Mouse (Mus musculus) MEL-GATA-1-ER (cell line): ENCODE results near the gene Hist1h2bb.

ENCODE experiments used
- DNase-seq: peaks from one replicate; pipeline ENCODE4 v3.0.0-alpha.2; 2012; ENCODE audit warnings: low read depth; ENCODE audit errors: extremely low read depth

Gene Hist1h2bb

GRCm38 (mm10) chr13:23728472-23729191 is 17.9 kb upstream of the Hist1h2bb start:
- no peak for DNase-seq

- no peak for DNase-seq
Observed at GRCm38 (mm10) chr13:23729192-23729525, 17.4 kb upstream of the Hist1h2bb start.

DNA sequence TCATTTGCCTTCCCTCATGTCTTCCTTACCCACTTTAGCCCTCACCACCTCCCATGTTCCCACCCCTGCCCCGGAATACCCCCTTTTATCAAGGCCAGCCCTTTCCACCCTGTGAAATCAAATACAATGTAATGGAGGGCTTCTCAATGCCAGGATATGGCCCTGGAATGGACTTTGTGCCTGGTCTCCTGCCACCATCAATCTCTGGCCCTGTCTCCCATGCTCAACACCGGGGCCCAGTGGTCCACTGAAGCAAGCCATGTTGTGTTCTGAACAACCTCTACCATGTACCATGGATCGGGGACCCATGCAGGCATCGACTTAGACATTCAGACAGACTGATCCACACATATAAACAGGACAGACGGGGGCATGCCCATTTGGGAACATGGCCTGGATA is 16.8 kb upstream of the Hist1h2bb start:
- DNase-seq: no peak

- no peak for DNase-seq
Observed at GRCm38 (mm10) chr13:23730479-23730878, 16.1 kb upstream of the Hist1h2bb start.

DNA sequence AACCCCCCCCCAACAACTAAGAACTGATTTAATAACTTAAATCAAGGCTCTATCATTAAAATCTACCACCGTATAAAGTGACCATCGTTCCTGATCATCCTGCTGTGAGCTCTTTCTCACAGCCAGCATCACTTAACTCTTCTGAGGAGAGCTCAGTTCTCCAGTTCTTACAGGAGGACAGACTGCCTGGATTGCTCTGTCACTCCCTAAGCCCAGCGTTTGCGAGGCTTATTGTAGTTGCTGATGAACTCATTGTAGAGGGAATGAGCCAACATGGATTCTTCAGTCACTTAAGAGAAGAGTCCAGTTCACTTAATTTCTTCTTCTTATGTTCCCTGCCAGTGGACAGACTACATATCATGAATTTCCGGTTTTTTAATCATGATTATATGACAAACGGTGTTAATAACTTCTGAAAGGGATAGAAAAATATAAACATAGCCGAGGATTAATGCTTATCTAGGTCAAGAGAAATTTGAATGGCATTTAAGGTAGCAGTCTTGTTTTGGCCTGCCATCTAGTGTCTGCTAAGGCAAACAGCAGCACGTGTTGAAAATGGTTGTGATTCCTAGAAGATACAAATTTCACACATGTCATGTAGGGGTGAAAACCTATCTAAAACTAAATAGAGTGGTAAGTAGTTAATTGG is 14.3 kb upstream of the Hist1h2bb start:
- peak; percentile 70 for DNase-seq

DNA sequence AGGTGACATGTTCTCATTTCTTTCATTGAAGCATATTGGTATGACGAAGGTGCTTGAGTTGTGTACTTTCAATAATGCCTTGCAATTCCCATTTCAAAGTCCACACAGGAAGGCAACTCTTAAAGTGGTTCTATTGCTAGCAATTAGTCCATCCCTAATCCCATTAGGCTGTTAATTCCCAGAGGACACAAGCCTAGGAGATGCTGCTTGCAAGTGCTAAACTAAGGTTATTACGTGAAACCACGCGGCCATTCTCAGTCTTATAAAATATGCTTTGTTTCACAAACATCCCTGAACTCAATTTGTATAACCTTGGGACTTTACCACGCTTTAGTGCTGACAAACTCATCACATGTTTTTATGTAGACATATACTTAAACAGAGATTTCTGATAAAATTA is 9.4 kb upstream of the Hist1h2bb start:
- no peak for DNase-seq

DNA sequence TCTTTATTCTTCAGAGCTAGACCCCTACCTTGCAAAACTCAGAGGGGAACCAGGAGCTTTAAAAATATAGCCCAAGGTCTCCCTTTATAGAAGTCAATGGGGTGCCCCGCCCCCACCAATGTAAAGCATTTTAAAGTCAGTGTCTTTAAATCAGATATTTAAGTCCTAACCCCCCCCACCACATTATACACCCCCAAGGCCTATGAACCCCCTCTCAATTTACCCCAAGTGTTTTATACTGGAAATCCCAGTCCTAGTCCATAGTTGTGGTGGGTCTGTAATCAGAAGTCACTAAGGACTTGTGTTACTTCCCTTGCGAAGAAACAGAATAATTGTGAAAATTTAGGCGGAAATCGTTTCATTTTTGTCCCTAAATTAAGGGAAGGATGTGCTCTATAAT is 8.5 kb upstream of the Hist1h2bb start:
- no peak for DNase-seq

DNA sequence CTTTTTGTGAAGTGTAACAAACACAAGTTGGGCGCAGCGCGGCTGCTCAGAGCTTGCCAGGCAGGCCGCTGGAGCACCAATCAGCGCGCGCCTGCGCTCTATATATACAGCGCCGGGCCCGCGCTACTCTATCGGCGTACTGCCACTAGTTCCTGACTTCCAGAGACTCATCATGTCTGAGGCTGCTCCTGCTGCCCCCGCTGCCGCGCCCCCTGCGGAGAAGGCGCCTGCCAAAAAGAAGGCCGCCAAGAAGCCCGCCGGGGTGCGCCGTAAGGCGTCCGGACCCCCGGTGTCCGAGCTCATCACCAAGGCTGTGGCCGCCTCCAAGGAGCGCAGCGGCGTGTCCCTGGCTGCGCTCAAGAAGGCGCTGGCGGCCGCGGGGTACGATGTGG is 7.9 kb upstream of the Hist1h2bb start, which contains the start of gene Hist1h1c:
TSS of gene Hist1h1c (plus strand) at position 132 of the 392 bp plus-strand sequence.
- DNase-seq: peak; percentile 92

GRCm38 (mm10) chr13:23739069-23739921 is 7.2 kb upstream of the Hist1h2bb start:
- peak; percentile 96 for DNase-seq

DNA sequence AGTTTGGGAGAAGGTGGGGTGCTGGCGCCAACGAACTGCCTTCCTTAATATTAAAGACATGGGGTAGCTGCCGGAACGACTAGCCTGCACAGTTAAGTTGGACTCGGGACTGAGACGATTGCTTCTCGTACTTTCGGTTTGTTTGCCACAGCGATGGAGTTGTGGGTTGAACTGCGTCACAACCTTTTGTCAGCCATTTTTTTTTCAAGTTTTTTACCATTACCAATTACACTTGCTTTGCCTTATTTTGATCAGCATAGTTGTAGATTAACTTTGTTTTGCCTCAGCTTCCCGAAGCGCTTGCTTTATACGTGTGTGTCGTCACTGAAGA is 6.6 kb upstream of the Hist1h2bb start:
- DNase-seq: no peak

GRCm38 (mm10) chr13:23740256-23740840 is 6.2 kb upstream of the Hist1h2bb start:
- no peak for DNase-seq

- DNase-seq: no peak
Observed at GRCm38 (mm10) chr13:23740910-23741309, 5.6 kb upstream of the Hist1h2bb start.

DNA sequence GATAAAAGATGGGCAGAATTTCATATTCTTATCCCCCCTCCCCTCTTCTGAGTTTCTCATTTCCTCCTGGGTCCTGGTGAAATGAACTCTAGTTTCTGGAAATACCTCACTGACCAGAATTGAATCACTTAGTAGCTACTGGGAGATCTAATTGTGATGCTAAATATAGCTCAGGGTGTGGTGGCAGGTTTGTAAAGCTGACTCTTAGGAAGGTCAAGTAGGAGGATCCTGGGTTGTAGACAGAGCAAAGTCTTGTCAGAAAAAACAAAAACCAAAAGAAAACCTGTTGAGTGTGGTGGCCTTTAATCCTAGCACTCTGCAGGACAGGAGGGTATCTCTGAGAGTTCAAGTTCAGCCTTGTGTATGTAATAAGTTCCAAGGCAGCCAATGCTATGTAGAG is 4.5 kb upstream of the Hist1h2bb start:
- no peak for DNase-seq

- no peak for DNase-seq
Observed at GRCm38 (mm10) chr13:23743215-23743614, 3.3 kb upstream of the Hist1h2bb start.

DNA sequence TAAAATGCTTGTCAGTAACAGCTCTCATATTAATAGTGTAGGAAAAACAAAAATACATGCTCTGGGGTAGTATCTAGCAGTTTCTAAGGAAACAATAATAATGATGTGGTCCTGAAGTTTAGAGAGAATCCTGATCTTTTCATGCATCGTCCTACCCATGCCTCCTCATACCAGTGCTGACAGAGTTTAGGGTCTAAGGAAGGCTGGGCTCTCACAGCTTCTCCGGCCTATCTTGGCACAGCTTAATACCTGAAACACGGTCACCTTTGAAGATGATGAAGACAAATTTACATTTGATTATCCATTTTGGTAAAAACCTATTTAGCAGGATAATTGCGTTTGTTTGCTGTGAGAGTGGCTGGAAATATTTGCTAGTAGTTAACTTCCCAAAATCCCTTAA is 2.6 kb upstream of the Hist1h2bb start:
- DNase-seq: no peak

- DNase-seq: peak; percentile 72
Observed at GRCm38 (mm10) chr13:23744421-23745380, 1.8 kb upstream of the Hist1h2bb start.

- DNase-seq: peak; percentile 98
Observed at GRCm38 (mm10) chr13:23745381-23746161, 963 bp upstream of the Hist1h2bb start, which contains the start of gene Hist1h3c. TSS of gene Hist1h3c (minus strand) at chr13:23745602.

GRCm38 (mm10) chr13:23747081-23747891 is 752 bp downstream of the Hist1h2bb start:
- DNase-seq: peak; percentile 75

DNA sequence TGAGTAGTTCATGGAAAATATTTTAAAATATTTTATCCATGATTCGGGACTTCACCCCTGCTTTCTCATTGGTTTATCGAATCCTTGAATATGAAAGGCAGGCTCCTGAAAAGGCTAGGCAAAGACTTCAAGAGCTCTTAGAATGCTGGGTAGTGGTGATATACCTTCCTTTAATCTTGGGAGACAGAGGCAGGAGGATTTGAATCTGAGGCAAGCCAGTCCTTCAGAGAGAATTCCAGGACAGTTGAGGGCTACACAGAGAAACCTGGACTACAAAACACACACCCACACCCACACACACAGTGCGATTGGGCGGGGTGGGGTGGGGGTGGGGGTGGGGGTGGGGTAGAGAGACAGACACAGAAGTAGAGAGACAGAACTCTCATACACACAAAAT is 1.4 kb downstream of the Hist1h2bb start:
- DNase-seq: no peak
